Mouse (Mus musculus) c-Kit-positive CD71-positive TER-119-negative erythroid progenitor cells, embryonic 14.5 days (primary cell): Measurements from ENCODE around the gene Eif2b4.

ENCODE experiments used
- DNase-seq: peaks from one replicate; pipeline ENCODE4 v3.0.0-alpha.2; 2013; ENCODE audit warnings: low read depth

Eif2b4 gene

DNA sequence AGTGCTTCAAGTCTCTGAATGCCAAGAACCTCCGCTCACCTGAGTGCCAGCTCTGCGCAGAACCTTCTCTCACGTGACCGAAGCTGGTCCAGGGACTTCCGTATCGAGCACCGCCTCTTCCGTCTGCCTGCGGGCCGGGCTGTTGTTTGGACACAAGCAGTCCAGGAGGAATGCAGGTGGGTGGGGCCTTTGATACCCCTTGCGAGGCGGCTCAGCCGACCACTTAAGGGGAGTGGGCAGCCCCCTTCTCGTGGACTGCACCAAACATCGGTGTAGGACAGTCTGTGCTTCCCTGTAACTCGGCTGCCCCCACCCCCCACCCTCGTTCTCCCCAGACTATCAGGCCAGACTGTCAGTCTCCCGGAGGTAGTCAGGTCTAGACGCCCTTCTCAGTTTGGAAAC, 39.1 kb downstream of the Eif2b4 start, which contains the start of gene Mpv17:
Gene Mpv17, minus strand, starts transcription at position 100 of the 402 bp plus-strand sequence.
- peak; percentile 67 for DNase-seq

DNA sequence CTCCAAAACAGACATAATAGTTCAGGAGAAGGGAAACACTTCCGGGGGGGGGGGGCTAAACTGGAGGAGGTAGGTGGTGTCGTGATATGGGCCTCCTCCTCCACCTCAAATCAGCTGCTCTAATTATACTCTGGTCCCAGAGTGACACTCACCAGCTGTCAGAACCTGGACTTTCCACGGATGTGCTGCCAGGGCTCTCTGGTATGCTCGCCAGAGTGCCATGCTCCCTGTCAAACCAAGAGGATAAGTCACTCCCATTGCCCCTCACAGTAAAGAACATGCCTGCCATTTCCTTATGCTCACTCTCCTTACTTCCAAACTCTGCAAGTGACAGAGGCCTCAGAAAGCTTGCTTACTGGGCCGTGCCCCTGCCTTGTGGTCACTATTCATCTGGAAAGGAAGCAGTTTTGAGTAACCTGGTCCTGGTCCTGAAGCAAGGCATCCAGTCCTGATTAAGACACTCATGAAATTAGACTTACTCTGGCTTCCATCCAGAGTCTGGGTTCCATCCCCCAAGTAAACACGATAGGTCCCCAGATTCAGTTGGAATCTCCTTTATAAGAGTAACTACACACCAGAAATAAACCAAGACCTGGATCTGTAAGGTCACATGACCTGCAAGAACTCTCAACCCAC, 39.6 kb downstream of the Eif2b4 start:
- DNase-seq = no peak

DNA sequence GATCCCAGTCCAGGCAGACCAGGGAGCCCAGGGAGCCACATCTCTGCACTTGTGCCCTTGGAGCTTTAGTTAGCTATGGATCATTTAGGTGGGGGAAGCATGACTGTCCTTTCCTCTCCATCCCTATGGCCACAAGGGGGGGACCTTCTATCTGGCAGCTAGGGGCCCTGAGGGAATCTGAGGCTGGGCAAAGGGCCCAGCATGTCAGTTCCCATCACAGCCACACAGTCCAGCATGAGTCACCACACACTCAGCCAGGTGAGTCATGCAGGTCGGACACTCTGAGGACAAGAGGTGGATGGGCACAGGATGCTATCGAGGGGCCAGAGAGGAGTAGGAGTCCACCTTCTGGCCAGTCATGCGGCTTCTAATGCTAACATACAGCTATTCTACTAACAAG, 41.5 kb downstream of the Eif2b4 start:
- DNase-seq = no peak

DNA sequence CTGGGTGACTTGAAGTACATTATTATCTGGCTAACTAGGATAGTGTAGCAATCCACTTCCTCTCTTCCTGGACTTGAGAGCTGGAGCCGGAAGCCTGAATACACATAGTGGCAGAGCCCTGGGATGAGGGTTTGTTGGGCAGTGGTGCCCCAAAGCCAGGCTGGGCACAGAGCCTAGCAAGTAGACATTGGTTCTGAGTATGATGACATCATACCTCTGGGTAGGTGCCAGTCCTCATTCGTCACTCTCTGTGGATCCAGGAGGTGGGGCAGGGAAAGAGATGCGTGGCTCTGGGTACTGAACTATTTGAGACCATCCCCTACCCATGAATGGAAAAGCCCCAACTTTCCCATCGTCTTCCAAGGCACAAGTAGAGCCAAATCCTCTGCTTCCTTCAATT, 43.4 kb downstream of the Eif2b4 start:
- no peak for DNase-seq

DNA sequence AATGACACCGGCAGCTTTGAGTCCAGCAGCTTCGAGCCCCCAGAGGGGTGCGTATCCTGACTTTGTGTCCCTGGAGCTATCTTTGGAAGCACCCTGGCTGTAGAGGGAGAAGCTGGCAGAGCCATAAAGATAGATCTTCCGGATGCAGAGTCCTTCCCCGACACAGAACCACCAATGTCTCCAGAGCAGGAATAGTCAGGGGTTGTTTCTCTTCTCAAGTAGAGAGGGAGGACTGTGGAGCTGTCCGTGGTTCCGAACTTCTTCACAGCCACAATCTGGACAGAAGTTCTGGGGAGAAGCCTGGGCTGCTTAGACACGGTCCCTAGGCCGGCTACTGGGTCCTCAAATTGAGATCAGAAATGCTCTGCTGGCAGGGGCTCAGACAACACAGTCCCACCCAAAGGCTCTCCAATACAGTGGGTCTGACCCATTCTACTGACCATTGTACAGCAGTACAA, 54.2 kb downstream of the Eif2b4 start:
- no peak for DNase-seq

DNA sequence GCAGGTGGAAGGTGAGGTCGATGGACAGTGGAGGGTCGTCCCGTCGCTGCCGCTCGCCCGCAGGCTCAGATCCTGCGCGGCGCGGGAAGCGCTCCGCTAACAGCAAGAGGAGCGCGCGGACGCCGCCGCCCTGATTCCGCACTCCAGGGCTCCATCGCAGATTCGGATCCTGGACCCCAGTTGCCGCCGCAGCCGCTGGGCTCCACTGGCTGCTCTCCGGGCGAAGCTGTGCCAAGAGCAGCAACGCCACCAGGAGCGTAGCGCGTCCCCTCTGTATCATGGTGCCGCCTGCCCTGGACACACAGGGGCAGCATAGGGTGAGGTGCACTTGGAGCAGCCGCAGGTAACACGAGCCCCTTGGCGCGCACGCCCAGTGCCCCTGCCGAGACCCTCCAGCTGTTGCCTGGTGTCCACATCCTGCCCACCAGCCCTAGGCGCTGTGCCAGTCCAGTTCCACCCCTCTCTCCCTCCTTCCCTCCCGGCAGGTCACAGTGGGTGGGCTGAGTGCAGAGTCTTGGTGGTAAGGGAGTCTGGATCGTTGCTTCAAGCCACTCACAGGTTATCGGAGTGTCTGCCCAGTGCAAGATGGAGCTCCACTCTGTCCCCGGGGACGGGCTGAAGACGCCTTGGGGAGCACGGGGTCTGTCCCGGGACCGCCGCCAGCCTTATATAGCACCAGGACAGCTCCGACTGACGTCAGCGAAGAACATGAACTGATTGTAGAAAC, 54.8 kb downstream of the Eif2b4 start, which contains the start of gene Ucn:
Gene Ucn, minus strand, starts transcription at position 589 of the 727 bp plus-strand sequence.
- no peak for DNase-seq

DNA sequence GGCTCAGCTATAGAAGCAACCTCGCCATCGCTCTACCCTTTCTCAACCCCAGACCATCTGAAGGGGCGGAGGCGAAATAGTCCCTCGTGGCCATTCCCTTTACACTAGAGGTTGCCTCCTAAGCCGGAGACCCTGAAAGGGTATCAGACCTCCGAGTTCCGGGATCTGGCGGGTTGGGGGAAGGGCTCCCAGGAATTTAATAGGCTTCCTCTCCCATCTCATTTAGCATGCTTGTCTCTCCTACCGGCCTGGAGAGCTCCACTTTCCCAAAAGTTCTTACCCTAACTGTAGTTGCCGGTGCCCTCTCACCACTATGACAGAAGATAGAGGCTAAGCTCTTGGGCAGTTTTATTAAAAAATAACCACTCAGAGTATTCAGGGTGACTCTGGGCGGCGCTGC, 55.6 kb downstream of the Eif2b4 start:
- DNase-seq = no peak
